Mouse (Mus musculus) kidney, adult 18-20 months (tissue): ENCODE measurements around the gene Abcc10.

Source experiments
- DNase-seq: peaks from one replicate; pipeline ENCODE4 v3.0.0; 2021

Gene Abcc10

DNA sequence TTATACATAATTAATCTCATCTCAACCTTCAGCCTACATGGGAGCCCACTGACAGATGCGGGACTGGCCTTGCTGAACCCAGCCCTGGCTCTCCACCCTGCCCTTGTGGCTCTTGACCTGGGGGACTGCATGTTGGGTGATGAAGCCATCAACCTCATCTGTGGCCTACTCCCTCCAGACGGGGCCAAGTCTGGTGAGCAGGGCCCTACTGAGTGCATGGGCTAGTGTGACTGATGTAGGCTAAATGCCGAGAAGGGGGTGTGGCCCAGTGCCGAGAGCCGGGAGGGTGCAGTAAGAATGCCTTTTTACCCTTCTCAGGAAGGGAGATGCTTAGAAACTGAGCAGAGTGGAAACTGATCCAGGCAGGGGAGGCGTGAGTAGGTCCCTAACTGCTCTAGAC is 73.0 kb downstream of the Abcc10 start:
- DNase-seq: no peak

- DNase-seq: peak; percentile 20
Measured at GRCm38 (mm10) chr17:46254106-46254505, 74.0 kb downstream of the Abcc10 start.

DNA sequence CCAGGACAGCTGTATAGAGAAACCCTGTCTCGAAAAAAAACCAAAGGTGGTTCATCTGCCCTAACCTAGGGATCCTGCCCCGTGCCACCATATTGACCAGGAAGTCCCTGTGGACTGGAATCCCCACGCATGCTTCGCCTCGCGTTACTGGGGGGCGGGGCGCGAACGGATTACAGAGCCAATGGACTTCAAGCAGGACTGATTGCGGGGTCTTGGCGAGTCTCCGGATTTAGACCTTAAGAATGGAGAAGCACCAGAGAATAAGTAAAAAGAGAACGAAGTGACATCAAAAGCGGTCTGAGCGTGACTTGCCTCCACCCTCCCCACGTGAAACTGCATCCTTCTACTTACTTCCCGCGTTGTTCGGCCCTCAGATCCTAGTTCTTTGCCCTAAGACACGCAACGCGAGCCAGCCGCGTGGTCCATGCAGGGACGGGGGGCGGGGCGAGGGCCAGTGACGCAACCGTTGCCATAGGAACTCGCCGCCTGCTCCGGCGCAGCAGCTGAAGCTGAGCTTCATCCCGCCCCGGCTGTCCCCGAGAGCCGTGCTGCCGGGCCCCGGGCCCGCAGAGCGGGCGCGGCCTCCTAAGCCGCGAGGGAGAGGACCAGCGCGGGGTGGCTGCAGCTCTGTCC is 74.6 kb downstream of the Abcc10 start, which contains the start of gene Lrrc73:
TSS of gene Lrrc73 (plus strand) at position 80 of the 633 bp plus-strand sequence.
- DNase-seq: peak; percentile 92
